Mouse (Mus musculus): ENCODE measurements around the gene Cpne4.

Gene Cpne4

DNA sequence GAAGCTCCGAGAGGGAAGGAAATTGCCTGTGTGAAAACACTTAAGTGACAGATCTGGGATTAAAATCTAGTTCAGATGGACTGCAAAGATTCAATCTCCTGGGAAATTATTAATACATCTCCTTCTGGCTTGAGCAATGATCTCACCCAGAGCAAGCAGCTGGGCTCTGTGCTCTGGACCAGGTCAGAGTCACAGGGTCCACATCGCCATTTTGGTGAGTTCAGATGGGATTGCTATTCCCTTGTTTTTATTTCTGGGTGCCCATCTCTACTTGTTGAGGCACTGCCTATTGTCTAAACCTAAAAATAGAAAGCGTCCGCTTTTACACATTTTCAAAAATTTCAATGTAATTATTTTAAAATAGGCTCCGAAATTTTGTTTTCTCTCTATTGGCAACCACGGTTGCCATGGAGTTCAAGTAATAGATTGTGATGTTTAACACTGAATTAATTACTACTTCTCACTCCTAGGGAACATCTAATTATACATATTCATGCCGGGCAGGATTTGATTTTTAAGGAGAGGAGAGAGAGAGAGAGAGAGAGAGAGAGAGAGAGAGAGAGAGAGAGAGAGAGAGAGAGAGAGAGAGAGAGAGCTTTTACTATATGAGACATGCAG, 229.2 kb downstream of the Cpne4 start:
- H3K36me3 ChIP-seq (ENCODE audit: control insufficient read depth, insufficient read depth, low read length, poor library complexity, severe bottlenecking), result no peaks in the 10 kb centered on the region
- DNase-seq (ENCODE audit: low read depth, low spot score), result no peak
- H3K27me3 ChIP-seq (ENCODE audit: control insufficient read depth, insufficient read depth, low read length, poor library complexity, severe bottlenecking), result no peaks in the 10 kb centered on the region

DNA sequence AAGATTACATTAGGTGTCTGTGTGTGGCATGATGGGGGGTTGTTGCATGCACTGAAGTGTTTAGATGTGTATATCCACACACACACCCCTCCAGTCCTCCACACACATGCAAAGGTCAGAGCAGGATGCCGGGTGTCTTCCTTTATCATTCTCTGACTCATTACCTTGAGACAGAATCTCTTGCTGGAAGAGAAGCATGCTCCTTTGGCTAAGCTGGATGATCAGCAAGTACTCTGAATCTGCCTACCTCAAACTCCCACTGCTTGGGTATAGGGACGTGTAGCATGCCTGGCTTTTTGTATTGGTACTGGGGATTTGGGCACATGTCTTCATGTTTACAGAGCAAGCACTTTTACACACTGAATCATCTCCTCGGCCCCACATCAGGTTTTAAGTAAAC, 230.0 kb downstream of the Cpne4 start:
- H3K27me3 ChIP-seq (ENCODE audit: control insufficient read depth, insufficient read depth, low read length, poor library complexity, severe bottlenecking), result no peaks in the 10 kb centered on the region
- DNase-seq (ENCODE audit: low read depth, low spot score), result no peak

DNA sequence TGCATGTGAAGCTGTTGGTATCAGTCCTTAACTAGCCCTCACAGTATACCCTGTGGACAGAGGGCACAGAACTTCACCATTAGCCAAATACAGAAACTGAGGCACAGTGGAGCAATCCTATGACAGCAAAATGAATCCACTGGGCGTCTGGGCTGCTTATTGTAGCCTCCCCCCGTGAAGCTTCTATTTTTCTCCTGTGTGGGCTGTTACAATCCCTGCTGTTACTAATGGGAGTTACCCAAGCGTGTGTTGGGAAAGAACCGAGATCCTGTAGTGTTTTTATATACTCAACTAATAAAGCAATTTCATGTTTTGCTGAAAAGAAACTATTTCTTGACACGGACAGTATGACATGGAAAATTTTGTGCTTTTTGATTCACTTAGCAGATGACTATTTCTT, 230.7 kb downstream of the Cpne4 start:
- no peak for DNase-seq (ENCODE audit: low read depth, low spot score)
- Histone ChIP-seq H3K36me3 (ENCODE audit: control insufficient read depth, insufficient read depth, low read length, poor library complexity, severe bottlenecking) (no peaks in the 10 kb centered on the region), H3K27me3 (ENCODE audit: control insufficient read depth, insufficient read depth, low read length, poor library complexity, severe bottlenecking) (no peaks in the 10 kb centered on the region)

More for the DNA sequence above, 230.0 kb downstream of the Cpne4 start:
- H3K36me3 ChIP-seq (ENCODE audit: control insufficient read depth, insufficient read depth, low read length, poor library complexity, severe bottlenecking), result no peaks in the 10 kb centered on the region

DNA sequence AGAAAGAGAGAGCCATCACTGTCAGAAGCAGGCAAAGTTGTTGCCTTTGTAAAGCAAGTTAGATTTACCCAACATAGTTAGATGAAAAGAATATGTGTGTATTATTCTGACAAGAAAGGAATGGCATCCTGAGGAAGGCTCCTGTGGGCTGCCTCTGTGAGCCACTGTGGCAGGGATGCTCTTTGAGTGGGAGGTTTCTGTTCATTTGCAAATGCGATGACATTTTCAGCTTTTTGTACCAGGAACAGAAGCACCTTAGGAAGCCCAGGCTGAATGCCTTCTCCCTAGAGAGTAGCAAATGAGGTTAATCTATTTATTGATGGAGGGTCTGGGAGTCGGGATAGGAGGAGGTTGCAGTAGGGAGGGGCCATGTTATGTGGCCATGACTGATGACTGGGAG, 249.5 kb downstream of the Cpne4 start:
- Histone ChIP-seq H3K27me3 (ENCODE audit: control insufficient read depth, insufficient read depth, low read length, poor library complexity, severe bottlenecking) (no peaks in the 10 kb centered on the region), H3K36me3 (ENCODE audit: control insufficient read depth, insufficient read depth, low read length, poor library complexity, severe bottlenecking) (no peaks in the 10 kb centered on the region)
- no peak for DNase-seq (ENCODE audit: low read depth, low spot score)

DNA sequence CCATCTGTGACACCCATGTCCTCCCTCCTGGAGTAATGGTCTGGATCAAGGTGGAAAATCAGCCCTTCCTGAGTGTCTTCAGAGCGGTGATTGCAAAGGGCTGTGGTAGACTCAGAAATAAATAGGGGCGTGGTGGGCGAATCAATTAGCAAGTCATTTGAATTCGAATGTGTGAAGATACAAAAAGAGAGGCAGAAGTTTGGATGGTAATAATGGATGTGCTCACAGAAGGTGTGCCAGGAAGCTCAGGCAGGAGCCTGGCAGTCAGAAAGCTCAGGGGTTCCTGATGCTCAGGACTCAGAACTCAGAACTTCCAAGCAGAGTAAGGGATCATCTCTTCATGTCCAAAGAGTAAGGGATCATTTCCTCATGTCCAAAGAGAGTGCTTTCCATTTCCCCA, 257.7 kb downstream of the Cpne4 start:
- H3K36me3 ChIP-seq (ENCODE audit: control insufficient read depth, insufficient read depth, low read length, poor library complexity, severe bottlenecking), result no peaks in the 10 kb centered on the region
- no peaks in the 10 kb centered on the region for H3K27me3 ChIP-seq (ENCODE audit: control insufficient read depth, insufficient read depth, low read length, poor library complexity, severe bottlenecking)
- no peak for DNase-seq (ENCODE audit: low read depth, low spot score)

DNA sequence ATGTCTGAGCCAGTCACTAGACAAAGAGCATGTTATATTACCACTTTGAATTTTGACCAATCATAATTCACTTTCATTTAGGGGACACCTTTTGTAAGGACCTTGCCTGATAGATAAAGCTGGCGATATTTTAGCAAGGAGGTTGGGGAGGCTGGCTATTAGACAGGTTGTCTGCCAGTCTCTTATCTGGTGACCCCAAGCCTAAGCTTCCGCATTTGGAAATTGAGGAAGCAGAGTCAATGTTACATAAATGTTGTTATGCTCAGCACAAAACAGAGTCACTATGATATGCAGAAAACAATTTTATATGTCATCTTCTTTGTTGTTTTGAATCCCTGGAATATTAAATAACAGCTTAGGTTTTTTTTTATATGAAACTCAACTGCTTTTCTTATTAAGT, 267.6 kb downstream of the Cpne4 start:
- no peak for DNase-seq (ENCODE audit: low read depth, low spot score)
- Histone ChIP-seq H3K36me3 (ENCODE audit: control insufficient read depth, insufficient read depth, low read length, poor library complexity, severe bottlenecking) (no peaks in the 10 kb centered on the region), H3K27me3 (ENCODE audit: control insufficient read depth, insufficient read depth, low read length, poor library complexity, severe bottlenecking) (no peaks in the 10 kb centered on the region)

DNA sequence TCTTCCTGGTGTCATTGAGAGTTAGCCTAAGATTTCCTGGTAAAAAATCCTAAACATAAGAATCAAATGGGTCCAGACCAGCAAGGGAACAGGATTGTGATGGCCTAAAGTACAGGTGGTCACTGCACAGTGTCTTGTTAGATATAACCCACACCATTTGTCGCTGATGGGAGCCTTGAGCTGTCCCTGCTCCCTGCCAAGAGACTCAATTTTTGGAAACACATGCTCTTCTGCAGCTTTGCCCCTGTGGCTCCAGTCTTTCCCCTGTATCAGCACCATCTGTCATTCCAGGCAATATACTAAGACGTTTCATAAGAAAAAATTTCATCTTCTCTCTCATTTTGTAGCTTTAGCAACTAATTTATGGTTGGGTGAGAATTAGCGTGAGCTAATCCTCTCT, 281.6 kb downstream of the Cpne4 start:
- no peaks in the 10 kb centered on the region for H3K27me3 ChIP-seq (ENCODE audit: control insufficient read depth, insufficient read depth, low read length, poor library complexity, severe bottlenecking)
- H3K36me3 ChIP-seq (ENCODE audit: control insufficient read depth, insufficient read depth, low read length, poor library complexity, severe bottlenecking), result no peaks in the 10 kb centered on the region
- no peak for DNase-seq (ENCODE audit: low read depth, low spot score)

DNA sequence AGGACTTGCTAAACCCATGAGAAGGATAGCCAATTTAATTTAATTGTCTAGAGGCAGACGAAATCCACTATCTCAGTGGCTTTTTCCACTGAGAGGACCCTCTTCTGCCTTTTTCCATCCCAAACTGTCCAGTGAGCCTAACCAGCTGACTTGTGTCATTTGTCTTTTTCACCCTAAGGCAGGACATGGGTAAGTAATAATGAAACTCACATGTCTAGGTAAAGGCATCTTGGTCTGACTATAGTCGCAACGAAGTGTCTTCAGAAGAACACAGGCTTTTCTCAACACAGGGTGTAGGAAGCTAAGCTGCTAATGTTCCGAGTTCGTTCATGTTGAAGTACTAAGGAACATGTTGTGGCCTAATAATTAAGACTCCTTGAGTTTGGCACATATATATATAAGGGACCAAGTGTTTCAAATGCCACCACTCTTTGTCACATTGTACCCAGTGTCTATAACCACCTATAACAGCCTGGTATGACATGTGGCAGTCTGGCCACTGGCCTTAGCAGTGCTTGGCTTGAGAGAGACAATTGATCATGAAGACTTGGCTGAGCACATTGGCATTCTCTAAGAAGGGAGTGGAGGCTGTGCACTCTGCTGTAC, 286.0 kb downstream of the Cpne4 start:
- H3K36me3 ChIP-seq (ENCODE audit: control insufficient read depth, insufficient read depth, low read length, poor library complexity, severe bottlenecking), result no peaks in the 10 kb centered on the region
- no peak for DNase-seq (ENCODE audit: low read depth, low spot score)

DNA sequence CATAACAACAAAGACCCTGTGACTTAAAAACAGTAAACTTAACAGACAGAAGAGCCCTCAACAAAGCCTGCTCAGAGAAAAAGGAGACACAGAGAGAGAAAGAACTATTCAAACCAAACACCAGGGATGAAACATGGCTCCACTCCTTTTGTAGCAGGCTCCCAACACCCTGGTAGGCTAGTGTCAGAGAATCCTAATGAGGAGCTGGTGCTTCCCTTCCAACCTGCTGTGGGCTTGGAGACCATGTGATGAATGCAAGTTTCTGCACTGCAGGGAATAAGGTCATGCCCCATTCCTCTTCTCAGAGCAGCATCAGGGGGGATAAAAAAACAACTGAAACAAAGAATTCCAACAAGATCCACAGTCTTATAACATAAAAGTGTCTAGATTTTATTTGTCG, 290.8 kb downstream of the Cpne4 start:
- no peak for DNase-seq (ENCODE audit: low read depth, low spot score)
- no peaks in the 10 kb centered on the region for H3K36me3 ChIP-seq (ENCODE audit: control insufficient read depth, insufficient read depth, low read length, poor library complexity, severe bottlenecking)
- no peaks in the 10 kb centered on the region for H3K27me3 ChIP-seq (ENCODE audit: control insufficient read depth, insufficient read depth, low read length, poor library complexity, severe bottlenecking)

More for the DNA sequence above, 286.0 kb downstream of the Cpne4 start:
- H3K27me3 ChIP-seq (ENCODE audit: control insufficient read depth, insufficient read depth, low read length, poor library complexity, severe bottlenecking), result no peaks in the 10 kb centered on the region

DNA sequence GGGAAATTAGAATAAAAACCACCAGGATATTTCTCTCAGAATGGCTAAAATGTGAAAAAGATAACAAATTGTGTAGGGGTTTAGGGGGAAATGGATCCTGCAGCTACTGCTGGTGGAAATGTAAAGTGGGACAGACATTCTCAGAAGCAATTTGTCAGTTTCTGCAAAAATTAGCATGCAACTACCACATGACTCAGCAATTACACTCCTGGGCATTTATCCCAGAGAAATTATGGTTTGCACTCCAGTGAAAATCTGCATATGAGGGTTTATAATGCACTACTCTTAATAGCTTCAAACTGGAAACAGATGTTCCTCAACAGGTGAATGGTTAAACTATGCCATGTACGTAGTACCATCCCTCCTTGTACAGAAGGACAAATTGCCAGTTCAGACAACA, 294.2 kb downstream of the Cpne4 start:
- H3K36me3 ChIP-seq (ENCODE audit: control insufficient read depth, insufficient read depth, low read length, poor library complexity, severe bottlenecking), result no peaks in the 10 kb centered on the region
- H3K27me3 ChIP-seq (ENCODE audit: control insufficient read depth, insufficient read depth, low read length, poor library complexity, severe bottlenecking), result no peaks in the 10 kb centered on the region
- no peak for DNase-seq (ENCODE audit: low read depth, low spot score)

DNA sequence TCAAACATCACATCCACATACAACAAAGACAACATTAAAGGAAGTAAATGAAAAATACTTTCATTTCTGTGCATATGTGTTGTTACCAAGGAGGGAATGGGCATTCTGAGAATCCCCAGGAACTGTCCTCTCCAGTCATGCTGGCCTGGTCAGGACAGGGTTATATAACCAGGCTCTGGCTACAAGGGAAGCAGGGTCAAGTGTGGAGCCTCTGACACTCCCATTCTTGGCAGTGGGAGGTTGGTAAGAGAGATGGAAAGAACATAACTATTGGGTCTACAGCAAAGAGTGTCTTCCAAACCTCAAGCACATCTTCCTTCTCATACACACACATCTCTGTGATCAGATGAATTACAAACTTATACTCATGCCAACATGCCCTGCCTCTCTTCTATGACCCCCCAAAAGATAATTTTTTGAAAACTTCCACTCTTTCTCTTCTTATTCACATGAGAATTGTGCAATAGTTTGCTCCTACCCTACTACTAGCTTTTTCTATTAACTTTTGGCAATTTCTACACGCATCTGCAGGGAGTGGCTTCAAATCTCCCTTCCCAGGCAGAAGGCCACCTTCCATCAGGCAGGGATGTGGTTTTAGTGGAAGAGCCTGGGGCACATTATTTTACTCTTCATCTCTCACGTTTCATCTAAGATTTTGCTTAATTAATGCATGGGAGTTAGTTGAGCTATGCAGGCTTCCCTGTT, 298.3 kb downstream of the Cpne4 start:
- H3K27me3 ChIP-seq (ENCODE audit: control insufficient read depth, insufficient read depth, low read length, poor library complexity, severe bottlenecking), result no peaks in the 10 kb centered on the region
- no peaks in the 10 kb centered on the region for H3K36me3 ChIP-seq (ENCODE audit: control insufficient read depth, insufficient read depth, low read length, poor library complexity, severe bottlenecking)
- no peak for DNase-seq (ENCODE audit: low read depth, low spot score)

DNA sequence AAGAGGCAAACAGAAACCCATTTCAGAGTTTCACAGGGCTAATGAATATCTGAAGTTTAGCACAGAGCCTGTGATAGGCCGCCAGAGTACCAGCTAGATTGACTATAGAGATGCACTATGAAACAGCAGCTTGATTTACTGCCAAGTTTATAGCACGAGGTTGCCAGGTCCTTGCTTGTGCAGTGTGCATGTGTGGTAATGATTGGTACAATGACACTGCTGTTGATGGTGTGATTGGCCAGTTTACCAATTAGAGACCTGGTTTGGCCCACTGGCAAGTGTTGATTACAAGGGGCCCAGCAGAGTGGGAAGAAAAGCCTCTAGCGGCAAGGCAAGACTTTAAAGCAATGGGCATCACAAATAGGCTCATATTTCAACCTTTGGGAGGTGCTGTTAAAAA, 306.6 kb downstream of the Cpne4 start:
- DNase-seq (ENCODE audit: low read depth, low spot score), result no peak
- no peaks in the 10 kb centered on the region for H3K27me3 ChIP-seq (ENCODE audit: control insufficient read depth, insufficient read depth, low read length, poor library complexity, severe bottlenecking)
- H3K36me3 ChIP-seq (ENCODE audit: control insufficient read depth, insufficient read depth, low read length, poor library complexity, severe bottlenecking), result no peaks in the 10 kb centered on the region

DNA sequence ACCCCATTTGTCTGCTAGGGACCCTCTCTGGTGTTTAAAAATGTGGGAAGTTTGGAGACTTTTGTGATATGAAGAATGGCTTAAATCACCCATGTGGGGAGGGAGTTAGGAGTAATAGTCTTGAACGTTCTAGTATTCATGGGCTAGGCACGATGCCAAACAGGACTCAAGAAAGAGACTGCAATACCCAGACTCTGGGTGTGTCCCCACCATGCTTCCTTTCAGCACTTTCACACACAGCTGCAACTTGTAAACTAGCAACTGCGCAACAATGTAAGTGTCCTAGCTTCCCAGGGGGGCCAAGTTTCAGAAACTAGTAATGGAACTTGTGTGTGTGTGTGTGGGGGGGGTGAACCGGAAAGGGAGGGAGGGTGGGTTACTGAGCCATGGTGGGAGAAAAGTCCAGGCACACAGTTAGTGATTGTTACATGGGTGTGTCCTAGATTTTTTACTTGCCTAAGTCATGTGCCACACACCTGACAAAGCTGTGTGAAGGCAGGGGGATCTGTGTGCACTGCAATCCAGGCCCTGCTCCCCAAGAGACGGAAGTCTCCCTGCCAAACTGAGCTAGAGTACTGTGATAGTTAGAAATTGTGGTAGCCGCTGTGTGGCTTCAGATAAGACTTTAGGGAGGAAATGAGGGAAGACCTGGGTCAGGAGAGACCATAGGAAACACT, 307.3 kb downstream of the Cpne4 start:
- no peaks in the 10 kb centered on the region for H3K27me3 ChIP-seq (ENCODE audit: control insufficient read depth, insufficient read depth, low read length, poor library complexity, severe bottlenecking)
- no peak for DNase-seq (ENCODE audit: low read depth, low spot score)
- H3K36me3 ChIP-seq (ENCODE audit: control insufficient read depth, insufficient read depth, low read length, poor library complexity, severe bottlenecking), result no peaks in the 10 kb centered on the region

DNA sequence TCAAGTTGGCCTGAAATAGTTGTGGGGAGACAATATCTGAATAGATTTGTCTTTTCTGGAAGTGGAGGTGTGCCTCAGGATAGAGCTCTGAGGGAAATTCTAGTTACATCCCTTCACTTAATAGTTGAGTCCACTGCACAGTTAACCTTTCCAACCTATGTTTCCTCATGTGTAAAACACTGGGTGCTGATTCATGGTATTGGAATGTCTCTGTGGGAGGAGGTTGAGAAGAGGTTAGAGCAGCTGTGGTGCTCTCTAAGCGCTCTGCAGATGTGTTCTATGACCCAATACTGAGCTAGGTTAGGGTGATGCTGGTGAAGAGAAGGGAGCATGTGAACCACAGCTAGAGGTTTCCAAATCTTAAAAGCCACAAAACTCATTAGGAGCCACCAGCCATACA, 318.7 kb downstream of the Cpne4 start:
- Histone ChIP-seq H3K36me3 (ENCODE audit: control insufficient read depth, insufficient read depth, low read length, poor library complexity, severe bottlenecking) (no peaks in the 10 kb centered on the region), H3K27me3 (ENCODE audit: control insufficient read depth, insufficient read depth, low read length, poor library complexity, severe bottlenecking) (no peaks in the 10 kb centered on the region)
- no peak for DNase-seq (ENCODE audit: low read depth, low spot score)

DNA sequence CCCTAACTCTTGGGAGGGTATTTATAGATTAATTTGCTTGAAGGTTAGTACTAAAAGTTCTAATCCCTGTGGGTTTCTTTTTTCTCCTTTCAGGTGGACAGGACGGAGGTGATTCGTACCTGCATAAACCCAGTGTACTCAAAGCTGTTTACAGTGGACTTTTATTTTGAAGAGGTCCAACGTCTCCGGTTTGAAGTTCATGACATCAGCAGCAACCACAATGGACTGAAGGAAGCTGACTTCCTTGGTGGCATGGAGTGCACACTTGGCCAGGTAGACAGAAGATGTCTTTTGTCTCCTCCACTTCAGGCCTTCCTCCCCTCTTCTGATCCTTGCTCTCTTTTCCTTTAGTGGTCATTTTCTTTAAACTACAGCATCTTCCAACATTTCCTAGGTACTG, 325.5 kb downstream of the Cpne4 start:
- no peaks in the 10 kb centered on the region for H3K36me3 ChIP-seq (ENCODE audit: control insufficient read depth, insufficient read depth, low read length, poor library complexity, severe bottlenecking)
- no peaks in the 10 kb centered on the region for H3K27me3 ChIP-seq (ENCODE audit: control insufficient read depth, insufficient read depth, low read length, poor library complexity, severe bottlenecking)
- no peak for DNase-seq (ENCODE audit: low read depth, low spot score)
